Mouse (Mus musculus) kidney, embryonic 14.5 days (tissue): Measurements from ENCODE around the gene Rin2. TPM values are rescaled to one million over a fixed set of nuclear protein-coding genes. Genes with fewer than 3 reads are reported as not detected.

Source experiments
- ATAC-seq: fragments of 200-750 bp; cut with Nextera tagmentation; 2 replicates; pipeline ENCODE4 v1.8.0; 2017; ENCODE audit warnings: moderate number of reproducible peaks, mild to moderate bottlenecking, moderate TSS enrichment, moderate library complexity; ENCODE audit not compliant: low FRiP score, low TSS enrichment
- H3K27ac ChIP-seq: fragments of 300-500 bp; sonication (generic); 2 replicates; pipeline ENCODE4 v1.5.1; 2014; ENCODE audit warnings: low read depth, mild to moderate bottlenecking, low read length, moderate library complexity, mixed read lengths
- H3K27me3 ChIP-seq: fragments of 300-500 bp; sonication (generic); 2 replicates; pipeline ENCODE4 v1.6.1; 2014; ENCODE audit warnings: mild to moderate bottlenecking, low read length; ENCODE audit not compliant: control insufficient read depth, insufficient read depth
- H3K36me3 ChIP-seq: fragments of 300-500 bp; sonication (generic); 2 replicates; pipeline ENCODE4 v1.6.1; 2014; ENCODE audit warnings: low read length, mixed read lengths; ENCODE audit not compliant: control insufficient read depth, insufficient read depth
- H3K4me1 ChIP-seq: fragments of 300-500 bp; sonication (generic); 2 replicates; pipeline ENCODE4 v1.6.1; 2014; ENCODE audit warnings: low read length, mixed read lengths; ENCODE audit not compliant: control insufficient read depth, insufficient read depth
- H3K4me2 ChIP-seq: fragments of 300-500 bp; sonication (generic); replicated peaks from 2 replicates; pipeline ENCODE4 v1.6.1; 2014; ENCODE audit warnings: low read depth, mild to moderate bottlenecking, low read length
- H3K4me3 ChIP-seq: fragments of 300-500 bp; sonication (generic); 2 replicates; pipeline ENCODE4 v1.5.1; 2014; ENCODE audit warnings: mild to moderate bottlenecking, low read length
- H3K9ac ChIP-seq: fragments of 300-500 bp; sonication (generic); 2 replicates; pipeline ENCODE4 v1.6.1; 2014; ENCODE audit warnings: low read depth, mild to moderate bottlenecking, low read length, moderate library complexity
- H3K9me3 ChIP-seq: fragments of 300-500 bp; sonication (generic); 2 replicates; pipeline ENCODE4 v1.6.1; 2016; ENCODE audit warnings: low read length; ENCODE audit not compliant: control insufficient read depth
- WGBS: fragments of 180-500 bp; shearing (Covaris S2); extraction: QIAGEN DNeasy Blood & Tissue Kit; methylation state at CpG from one replicate; pipeline ENCODE4 v1.1.7; 2014; 5-methylcytosine and 5-hydroxymethylcytosine counted together
- polyA plus RNA-seq: library from polyadenylated mRNA; unstranded; fragments of >200 nt; fragmentation: Nextera tagmentation; extraction: Ambion mirVana; gene quantifications from 2 replicates; pipeline ENCODE4 v1.2.1, GENCODE M21; 2014

Rin2 gene
- polyA plus RNA-seq, 1 experiment from 2014 or later: 36.3 TPM

DNA sequence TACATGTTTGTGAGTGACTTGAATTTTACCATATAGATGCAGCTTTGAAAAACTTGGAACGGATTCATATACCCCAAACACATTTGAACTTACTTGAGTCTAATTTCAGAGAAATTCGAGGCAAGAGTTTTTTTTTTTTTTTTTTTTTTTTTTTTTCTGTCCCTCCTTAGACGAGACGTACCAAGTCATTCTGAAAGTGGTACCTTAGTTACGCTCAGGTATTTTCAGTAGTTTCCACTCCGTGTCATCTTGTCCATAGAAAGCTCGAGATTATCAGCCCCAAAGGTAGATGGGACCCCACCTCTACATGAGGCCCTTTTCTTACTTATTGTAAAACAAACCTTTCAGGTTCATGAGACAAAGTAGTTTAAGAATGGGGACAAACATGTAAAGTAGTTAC, 55.9 kb downstream of the Rin2 start:
- WGBS: 92% methylated on average over 7 of the region's 7 CpGs
- ATAC-seq: no peak
- H3K27me3 ChIP-seq: no peaks in the 10 kb centered on the region
- H3K4me1 ChIP-seq: no peaks in the 10 kb centered on the region
- H3K9me3 ChIP-seq: no peaks in the 10 kb centered on the region
- H3K36me3 ChIP-seq: no peaks in the 10 kb centered on the region
- H3K27ac ChIP-seq: no peak overlapping the region
- H3K4me3 ChIP-seq: no peak overlapping the region
- no peak overlapping the region for H3K9ac ChIP-seq
- no peak overlapping the region for H3K4me2 ChIP-seq

DNA sequence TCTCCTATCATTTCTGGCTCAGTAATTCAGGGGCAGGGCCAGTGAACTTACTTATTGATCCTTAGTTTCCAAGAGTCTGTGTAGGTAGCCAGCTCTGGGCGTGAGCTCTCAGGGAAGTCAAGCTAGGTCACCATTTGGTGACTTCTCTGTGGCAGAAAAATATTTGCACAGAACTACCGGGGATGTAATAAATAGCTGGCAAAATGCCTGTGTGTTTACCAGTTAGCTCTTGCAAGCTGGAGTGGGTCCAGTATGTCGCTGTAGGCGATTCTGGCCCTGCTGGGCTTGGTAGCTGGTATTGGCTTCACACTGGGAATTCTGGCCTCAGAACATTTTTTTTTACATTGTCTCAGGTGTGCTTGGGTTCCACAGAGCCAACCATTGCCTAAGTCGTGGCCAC, 60.1 kb downstream of the Rin2 start:
- H3K27ac ChIP-seq: no peak overlapping the region
- H3K4me3 ChIP-seq: no peak overlapping the region
- WGBS: 68% methylated on average over 5 of the region's 5 CpGs
- ATAC-seq: no peak
- H3K9ac ChIP-seq: no peak overlapping the region
- no peak overlapping the region for H3K4me2 ChIP-seq
- no peaks in the 10 kb centered on the region for H3K27me3 ChIP-seq
- no peaks in the 10 kb centered on the region for H3K9me3 ChIP-seq
- H3K36me3 ChIP-seq: no peaks in the 10 kb centered on the region
- peaks cover 3% of the 10 kb centered on the region; the same call in 1 of the 2 replicates for H3K4me1 ChIP-seq

DNA sequence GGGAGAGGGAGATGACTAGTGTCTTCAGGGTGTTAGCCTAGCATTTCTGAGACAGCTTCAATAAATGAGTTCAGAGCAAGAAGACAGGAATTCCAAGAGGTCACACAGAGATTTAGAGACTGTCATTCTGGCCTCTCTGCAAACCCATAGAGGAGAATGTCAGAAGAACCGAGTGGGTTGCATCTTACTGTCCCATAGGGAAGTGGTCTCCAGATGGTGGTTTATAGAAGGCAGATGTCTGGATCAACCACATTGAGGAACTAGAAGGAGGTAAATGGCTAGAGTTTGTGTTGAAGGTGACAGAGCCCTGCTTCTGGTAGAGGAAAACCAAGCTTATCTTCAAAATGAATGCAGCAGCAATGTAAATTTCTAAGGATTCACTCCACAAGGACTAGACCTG, 61.5 kb downstream of the Rin2 start:
- Histone ChIP-seq H3K27me3 (no peaks in the 10 kb centered on the region), H3K9me3 (no peaks in the 10 kb centered on the region), H3K4me3 (no peak overlapping the region), H3K27ac (no peak overlapping the region), H3K4me1 (peaks cover 3% of the 10 kb centered on the region; the same call in 1 of the 2 replicates), H3K9ac (no peak overlapping the region), H3K36me3 (no peaks in the 10 kb centered on the region), H3K4me2 (no peak overlapping the region)
- 63% methylated on average over 1 of the region's 1 CpGs for WGBS
- ATAC-seq: no peak

DNA sequence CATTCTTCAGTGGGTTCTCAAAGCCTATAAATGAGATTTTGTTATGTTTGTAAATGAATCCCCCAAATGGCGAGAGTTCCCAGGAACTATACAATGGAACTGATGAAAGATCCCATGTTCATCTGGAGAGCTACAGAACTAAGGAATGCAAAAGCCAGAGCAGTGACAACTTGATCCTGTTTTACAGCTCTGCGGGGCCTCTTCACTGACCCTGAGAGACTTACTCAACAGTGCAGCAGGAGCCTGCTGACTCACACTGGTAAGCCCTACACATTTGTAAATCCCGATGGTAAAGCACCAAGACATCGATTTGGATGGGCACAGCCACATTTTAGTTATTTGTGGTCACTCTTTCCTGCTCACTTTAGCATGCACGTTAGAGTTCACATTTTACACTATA, 62.2 kb downstream of the Rin2 start:
- Histone ChIP-seq H3K4me3 (no peak overlapping the region), H3K4me2 (no peak overlapping the region), H3K27me3 (no peaks in the 10 kb centered on the region), H3K4me1 (peaks cover 3% of the 10 kb centered on the region; the same call in 1 of the 2 replicates), H3K9me3 (no peaks in the 10 kb centered on the region), H3K9ac (no peak overlapping the region), H3K27ac (no peak overlapping the region), H3K36me3 (no peaks in the 10 kb centered on the region)
- WGBS: 35% methylated on average over 5 of the region's 5 CpGs
- peak; percentile 79 for ATAC-seq

DNA sequence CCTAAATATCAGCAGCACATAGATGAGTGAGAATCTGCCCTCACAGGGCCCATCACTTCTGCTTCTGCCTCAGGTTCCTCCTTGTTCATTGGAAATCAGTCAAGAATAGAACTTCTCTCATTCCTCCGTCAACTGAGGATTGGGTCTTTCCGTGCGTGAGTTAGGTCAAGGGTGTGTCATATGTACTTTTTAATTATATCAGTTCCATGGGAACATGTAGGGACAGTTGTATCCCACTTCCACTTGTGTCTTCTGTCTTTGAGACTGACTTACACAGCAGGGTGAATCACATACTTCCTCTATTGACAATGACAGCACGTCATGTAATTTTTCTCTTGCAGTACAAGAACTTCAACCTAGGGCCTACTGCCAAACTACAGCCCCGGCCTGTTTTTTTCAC, 65.7 kb downstream of the Rin2 start:
- H3K4me2 ChIP-seq: no peak overlapping the region
- ATAC-seq: no peak
- no peak overlapping the region for H3K27ac ChIP-seq
- peaks cover 3% of the 10 kb centered on the region; the same call in 1 of the 2 replicates for H3K4me1 ChIP-seq
- H3K9ac ChIP-seq: no peak overlapping the region
- H3K9me3 ChIP-seq: no peaks in the 10 kb centered on the region
- H3K36me3 ChIP-seq: no peaks in the 10 kb centered on the region; the same call in 1 of the 2 replicates
- H3K27me3 ChIP-seq: no peaks in the 10 kb centered on the region
- H3K4me3 ChIP-seq: no peak overlapping the region
- WGBS: 93% methylated on average over 5 of the region's 5 CpGs

DNA sequence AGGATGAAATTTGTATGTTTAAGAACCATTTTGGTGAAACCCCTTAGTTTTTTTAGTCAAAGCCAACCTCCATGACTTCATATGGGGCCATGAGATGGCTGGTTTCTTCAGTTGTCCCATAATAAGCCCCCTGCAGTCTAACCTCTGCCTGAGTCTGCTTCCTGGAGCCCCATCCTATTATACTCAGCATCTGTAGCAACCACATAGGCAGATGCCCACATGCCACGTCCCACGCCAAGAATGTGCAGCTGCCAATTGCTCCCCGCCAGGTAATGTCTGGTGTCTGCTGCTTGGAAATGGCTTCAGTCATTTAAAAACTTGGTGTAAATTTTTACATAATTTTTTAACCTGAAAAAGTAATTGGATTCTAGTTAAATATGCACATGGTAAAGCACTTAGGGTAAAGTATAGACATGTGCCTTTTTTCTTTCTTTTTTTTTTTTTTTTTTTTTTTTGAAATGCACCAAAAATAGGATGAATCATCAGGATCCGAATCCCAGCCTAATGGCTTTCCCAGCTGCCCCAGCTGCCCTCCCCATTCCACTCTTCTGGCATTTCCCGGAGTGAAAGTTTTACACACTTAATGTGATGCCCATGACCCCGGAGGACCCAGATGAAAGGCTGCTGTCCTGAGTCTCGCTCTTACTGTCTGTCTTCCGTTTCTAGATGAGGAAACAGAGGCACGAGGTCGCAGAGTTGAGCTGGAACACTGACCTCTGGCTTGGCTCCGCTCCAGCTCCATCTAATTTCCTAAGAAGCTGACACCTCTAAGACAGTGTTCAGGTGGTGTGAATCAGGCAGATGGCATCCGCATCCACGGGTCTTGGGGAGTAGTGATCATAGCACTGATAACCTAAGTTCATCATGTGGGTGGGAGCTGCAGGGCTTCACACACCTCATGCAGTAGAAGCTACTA, 68.0 kb downstream of the Rin2 start:
- H3K9me3 ChIP-seq: no peaks in the 10 kb centered on the region
- no peak overlapping the region for H3K4me2 ChIP-seq
- no peak overlapping the region for H3K4me3 ChIP-seq
- H3K27ac ChIP-seq: no peak overlapping the region
- peak; percentile 59; the same call in 1 of the 2 replicates for ATAC-seq
- H3K36me3 ChIP-seq: no peaks in the 10 kb centered on the region; the same call in 1 of the 2 replicates
- 32% methylated on average over 13 of the region's 13 CpGs for WGBS
- H3K4me1 ChIP-seq: no peaks in the 10 kb centered on the region
- H3K9ac ChIP-seq: no peak overlapping the region
- no peaks in the 10 kb centered on the region for H3K27me3 ChIP-seq

GRCm38 (mm10) chr2:145746406-145746805, 71.4 kb downstream of the Rin2 start:
- H3K9me3 ChIP-seq: no peaks in the 10 kb centered on the region
- H3K4me3 ChIP-seq: no peak overlapping the region
- no peak overlapping the region for H3K9ac ChIP-seq
- H3K4me2 ChIP-seq: no peak overlapping the region
- WGBS: 69% methylated on average over 1 of the region's 1 CpGs
- no peaks in the 10 kb centered on the region; the same call in 1 of the 2 replicates for H3K36me3 ChIP-seq
- H3K27ac ChIP-seq: no peak overlapping the region
- H3K27me3 ChIP-seq: no peaks in the 10 kb centered on the region
- no peaks in the 10 kb centered on the region for H3K4me1 ChIP-seq
- ATAC-seq: no peak

GRCm38 (mm10) chr2:145749645-145750044, 74.6 kb downstream of the Rin2 start:
- no peak for ATAC-seq
- Histone ChIP-seq H3K4me2 (no peak overlapping the region), H3K9me3 (no peaks in the 10 kb centered on the region), H3K9ac (no peak overlapping the region), H3K4me1 (no peaks in the 10 kb centered on the region), H3K27me3 (no peaks in the 10 kb centered on the region), H3K4me3 (no peak overlapping the region), H3K27ac (no peak overlapping the region), H3K36me3 (0 out of 2 replicates have a peak, but pooled peaks cover 2% of the 10 kb centered on the region)
- WGBS: 49% methylated on average over 5 of the region's 5 CpGs

GRCm38 (mm10) chr2:145752572-145752971, 77.6 kb downstream of the Rin2 start:
- WGBS: 76% methylated on average over 6 of the region's 6 CpGs
- Histone ChIP-seq H3K4me3 (no peak overlapping the region), H3K4me1 (no peaks in the 10 kb centered on the region), H3K36me3 (0 out of 2 replicates have a peak, but pooled peaks cover 2% of the 10 kb centered on the region), H3K27ac (no peak overlapping the region), H3K27me3 (no peaks in the 10 kb centered on the region), H3K4me2 (no peak overlapping the region), H3K9ac (no peak overlapping the region), H3K9me3 (no peaks in the 10 kb centered on the region)
- no peak for ATAC-seq
